Mouse (Mus musculus) G1E (cell line): ENCODE measurements around the gene Phactr4.

ENCODE experiments used
- CTCF ChIP-seq: IDR thresholded peaks from 2 replicates; pipeline ENCODE4 v1.5.1; 2012; ENCODE audit warnings: low read depth, low read length, inconsistent platforms, mixed read lengths
- GATA1 ChIP-seq: IDR thresholded peaks from 2 replicates; pipeline ENCODE4 v1.6.1; 2012; ENCODE audit warnings: borderline replicate concordance, low read length, inconsistent platforms, mixed read lengths
- POLR2AphosphoS5 ChIP-seq: IDR thresholded peaks from 2 replicates; pipeline ENCODE4 v1.6.1; 2012; ENCODE audit warnings: low read depth, low read length, inconsistent platforms; ENCODE audit not compliant: insufficient replicate concordance

DNA sequence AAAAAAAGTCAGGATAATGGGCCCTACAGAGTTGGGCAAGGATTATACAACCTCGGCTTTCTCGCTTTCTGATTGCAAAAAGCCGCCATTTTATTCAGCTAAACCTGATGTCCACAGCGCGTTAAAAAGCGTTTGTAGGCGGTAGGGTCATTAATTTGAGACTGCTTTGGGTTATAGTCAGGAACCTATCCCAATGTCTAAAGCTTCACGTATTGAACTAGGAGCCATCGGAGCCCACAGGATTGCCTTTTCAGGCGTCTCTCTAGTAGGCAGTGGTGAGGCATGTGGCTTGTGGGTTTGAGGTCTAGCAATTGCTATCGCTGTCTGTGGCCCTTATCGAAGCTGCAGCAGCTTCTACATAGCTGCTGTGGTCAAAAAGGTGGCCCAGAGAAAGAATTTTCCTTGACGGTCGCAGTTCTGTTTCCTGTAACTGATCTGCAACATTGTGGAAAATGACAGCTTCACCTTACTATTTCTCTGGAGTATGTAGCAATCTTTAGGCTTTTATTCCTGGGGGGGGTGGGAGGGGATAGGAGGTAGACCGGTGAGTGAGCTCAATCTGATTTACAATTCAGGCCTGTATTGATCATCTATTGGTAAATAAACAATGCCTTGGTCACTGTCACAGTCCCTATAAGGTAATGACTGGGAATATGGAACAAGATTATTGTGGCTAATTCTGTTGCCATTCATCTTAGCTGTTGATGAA, 113.0 kb downstream of the Phactr4 start:
- TF ChIP-seq GATA1 (no peak), POLR2AphosphoS5 (no peak), CTCF (no peak)
